Comparison of ENCODE assay signal across 14 mouse cellular contexts in the genomic region with DNA sequence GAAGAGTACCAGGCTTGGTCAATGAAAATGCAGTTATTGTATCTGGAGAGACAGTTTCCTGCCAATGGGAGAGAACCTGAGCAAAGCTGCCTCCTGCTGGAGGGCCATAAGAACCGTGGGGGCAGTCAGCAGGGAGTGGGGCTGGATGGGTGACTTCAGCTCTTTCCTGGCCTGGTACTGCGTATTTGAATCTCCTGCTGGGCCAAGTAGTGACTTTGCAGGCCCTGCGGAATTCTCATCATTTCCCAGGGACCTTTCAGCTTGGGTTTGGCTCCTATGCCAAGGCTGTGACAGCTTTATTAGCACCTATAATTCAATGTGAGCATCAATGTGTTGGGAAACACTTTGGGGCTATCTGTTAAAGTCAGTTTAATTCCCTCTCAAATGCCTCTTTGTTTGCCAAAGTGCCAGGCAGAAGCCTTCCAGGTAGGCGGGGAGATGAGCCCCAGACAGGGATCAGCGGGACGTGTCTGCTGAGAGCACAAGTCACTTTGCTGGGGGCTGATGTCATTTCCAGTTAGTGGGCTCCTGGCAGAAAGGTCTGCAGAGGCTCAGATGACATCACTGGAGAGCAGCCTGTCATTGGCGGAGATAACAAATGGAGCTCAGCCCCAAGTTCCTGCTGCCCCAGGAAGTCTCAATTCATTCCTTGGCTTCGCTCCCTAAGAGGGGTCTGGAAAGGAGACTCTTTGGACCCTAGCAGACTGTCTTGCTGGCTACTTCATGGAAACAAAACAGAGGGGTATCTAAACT.
DNase-seq lines count a peak whose midpoint lies in the region; ATAC-seq and TF ChIP-seq lines count a peak whose summit lies in the region.
"Had no signal": no experiment of that assay in that cellular context is flagged by ENCODE, and none has a peak within 500 bp of the region (broad histone marks: within the 10 kb centered on the region; RNA-seq: fewer than 3 reads in every experiment).

No protein-coding gene starts in this region.

- H3K9me3 ChIP-seq in heart, embryonic 12.5 days (replicated peaks) = no peaks in the 10 kb centered on the region
- no peaks in the 10 kb centered on the region for H3K9me3 ChIP-seq in lung, postnatal 0 days (ENCODE audit: low read length)
- H3K9me3 ChIP-seq in neural tube, embryonic 15.5 days (replicated peaks) = no peaks in the 10 kb centered on the region
- H3K9me3 ChIP-seq: G1E had no signal

- H3K27me3 ChIP-seq in heart, embryonic 12.5 days (replicated peaks) = no peaks in the 10 kb centered on the region
- no peaks in the 10 kb centered on the region for H3K27me3 ChIP-seq in lung, postnatal 0 days (replicated peaks; ENCODE audit: insufficient read depth, low read length)
- H3K27me3 ChIP-seq in neural tube, embryonic 15.5 days (replicated peaks) = no peaks in the 10 kb centered on the region

- 27% methylated on average over 8 of the region's 8 CpGs for WGBS in heart, embryonic 12.5 days
- 66% methylated on average over 8 of the region's 8 CpGs for WGBS in lung, postnatal 0 days
- 36% methylated on average over 8 of the region's 8 CpGs for WGBS in neural tube, embryonic 15.5 days

- H3K9ac ChIP-seq in heart, embryonic 12.5 days = no peak overlapping the region
- H3K9ac ChIP-seq in lung, postnatal 0 days (replicated peaks; ENCODE audit: low read depth) = no peak overlapping the region
- no peak overlapping the region for H3K9ac ChIP-seq in neural tube, embryonic 15.5 days (replicated peaks)

- H3K4me2 ChIP-seq in heart, embryonic 12.5 days = 0 out of 2 replicates have a peak overlapping the region, but pooled peaks have one; percentile 13
- no peak overlapping the region for H3K4me2 ChIP-seq in lung, postnatal 0 days (replicated peaks; ENCODE audit: low read depth, low read length)
- no peak overlapping the region for H3K4me2 ChIP-seq in neural tube, embryonic 15.5 days
- H3K4me2 ChIP-seq: liver, embryonic 11.5 days had no signal

- no peak for TF ChIP-seq EP300 in lung, postnatal 0 days (IDR thresholded peaks at IDR 0.05)

- DNase-seq in heart, adult 9 months (ENCODE audit: low spot score in 2 of 2) = no peak
- DNase-seq in lung, postnatal 0 days (ENCODE audit: low spot score) = no peak
- no peak for DNase-seq in lung, postnatal 10 days
- peak; percentile 26 for DNase-seq in fat pad, adult 2 months (ENCODE audit: extremely low read depth, low read depth, low spot score)
- DNase-seq in cerebellum, adult 18-20 months = no peak
- DNase-seq: B cell, adult 2 months; kidney, adult 18-20 months; lung, postnatal 14 days; midbrain, embryonic 14.5 days had no signal

- H3K4me3 ChIP-seq in heart, embryonic 12.5 days = no peak overlapping the region
- no peak overlapping the region for H3K4me3 ChIP-seq in lung, postnatal 0 days (ENCODE audit: low read depth, low read length)
- H3K4me3 ChIP-seq in neural tube, embryonic 15.5 days (replicated peaks) = no peak overlapping the region

- ATAC-seq in heart, embryonic 12.5 days (ENCODE audit: insufficient number of reproducible peaks, low FRiP score) = peak; percentile 74
- ATAC-seq in lung, postnatal 0 days = no peak
- ATAC-seq in neural tube, embryonic 15.5 days (ENCODE audit: low FRiP score) = peak; percentile 60; the same call in 1 of the 2 replicates
- ATAC-seq in monocyte, adult 5-6 weeks (replicated peaks; ENCODE audit: insufficient number of reproducible peaks, low FRiP score, low TSS enrichment, poor library complexity, severe bottlenecking) = no peak

- H3K4me1 ChIP-seq in heart, embryonic 12.5 days (replicated peaks) = peaks cover 36% of the 10 kb centered on the region
- no peaks in the 10 kb centered on the region for H3K4me1 ChIP-seq in lung, postnatal 0 days (ENCODE audit: insufficient read depth, low read depth, low read length)
- H3K4me1 ChIP-seq in neural tube, embryonic 15.5 days = 0 out of 2 replicates have a peak, but pooled peaks cover 7% of the 10 kb centered on the region

- peak; percentile 14 for TF ChIP-seq CTCF in lung, postnatal 0 days (IDR thresholded peaks at IDR 0.05)

- no peaks in the 10 kb centered on the region for H3K36me3 ChIP-seq in heart, embryonic 12.5 days
- H3K36me3 ChIP-seq in lung, postnatal 0 days (ENCODE audit: insufficient read depth, low read length) = no peaks in the 10 kb centered on the region
- no peaks in the 10 kb centered on the region for H3K36me3 ChIP-seq in neural tube, embryonic 15.5 days
- H3K36me3 ChIP-seq: G1E had no signal

- H3K27ac ChIP-seq in heart, embryonic 12.5 days (ENCODE audit: poor library complexity, severe bottlenecking) = peak overlapping the region; percentile 66
- no peak overlapping the region for H3K27ac ChIP-seq in lung, postnatal 0 days (ENCODE audit: low read length)
- peak overlapping the region; percentile 9; the same call in 1 of the 2 replicates for H3K27ac ChIP-seq in neural tube, embryonic 15.5 days (replicated peaks)

Comparison
In these comparisons a context has a peak if more than half of its experiments do, and no peak if none do; other contexts are left out.
1. ATAC-seq: peak in heart, embryonic 12.5 days (single experiment) and neural tube, embryonic 15.5 days (single experiment); none in lung, postnatal 0 days (single experiment) and monocyte, adult 5-6 weeks (single experiment).